Mouse (Mus musculus) T-helper 1 cell (primary cell): ENCODE measurements at regions not wholly inside any gene's neighbourhood (a gene's known extent, or its start where the extent isn't known, plus 50 kb on each side); places are given as distances from the start of the nearest gene placed in this dataset.

Experiments
- in situ Hi-C: fragments of 300-600 bp; cut with MboI, MseI; formaldehyde crosslinking; loops from one replicate; pipeline ENCODE4 v1.15.1; 2025; ENCODE audit warnings: high pct_unique_total_duplicates

DNA sequence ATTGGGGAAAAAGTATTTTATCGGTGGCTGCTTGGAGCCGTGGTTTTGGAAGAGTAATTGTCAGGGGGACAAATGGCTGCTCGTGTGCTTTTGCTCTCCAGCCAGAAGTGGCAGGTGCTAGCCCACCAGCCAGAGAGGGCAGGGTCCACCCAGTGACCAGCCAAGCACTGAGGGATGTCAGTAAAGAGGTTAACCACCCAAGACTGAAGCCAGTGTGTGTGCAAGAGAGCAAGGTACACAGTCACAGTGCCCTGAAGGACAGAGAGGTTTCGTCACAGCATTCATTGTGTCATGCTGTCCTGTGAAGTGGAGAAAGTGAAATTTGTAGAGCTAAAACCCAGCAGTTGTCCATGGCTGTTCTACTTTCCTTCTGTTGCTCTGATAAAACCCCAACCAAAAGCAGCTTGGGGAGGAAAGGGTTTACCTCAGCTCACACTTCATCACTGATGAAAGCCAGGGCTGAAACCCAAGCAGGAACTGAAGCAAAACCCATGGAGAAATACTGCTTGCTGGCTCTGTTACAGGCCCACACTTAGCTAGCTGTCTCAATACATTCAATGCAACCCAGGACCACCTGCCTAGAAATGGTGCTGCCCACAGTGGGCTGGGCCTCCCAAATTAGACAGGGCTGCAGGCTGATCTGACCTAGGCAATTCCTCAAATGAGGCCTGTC, 126.8 kb upstream of the Irf2bp2 start:
- in situ Hi-C loops = no loop called here

DNA sequence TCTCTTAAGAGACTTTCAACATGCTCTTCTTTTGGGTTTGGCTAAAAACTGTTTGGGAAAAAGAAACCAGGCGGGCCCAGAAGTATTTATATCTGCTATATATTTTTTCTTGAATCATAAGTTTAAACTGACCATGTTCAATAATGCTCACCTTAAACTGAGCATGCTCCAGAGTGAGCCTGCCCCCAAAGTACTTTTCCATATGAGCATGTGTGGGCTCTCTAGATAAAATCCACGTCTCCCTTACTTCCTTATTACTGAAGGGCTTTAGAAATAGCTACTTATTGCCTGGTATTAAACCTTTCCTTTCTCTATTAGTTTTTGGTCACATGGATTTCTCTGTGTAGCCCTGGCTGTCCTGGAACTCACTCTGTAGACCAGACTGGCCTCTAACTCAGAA, 126.0 kb upstream of the Irf2bp2 start:
- in situ Hi-C loops = no loop called here

GRCm38 (mm10) chr8:126717652-126718155, 123.9 kb upstream of the Irf2bp2 start:
- in situ Hi-C loops = no loop called here

GRCm38 (mm10) chr8:126715666-126716065, 121.9 kb upstream of the Irf2bp2 start:
- in situ Hi-C loops = no loop called here

DNA sequence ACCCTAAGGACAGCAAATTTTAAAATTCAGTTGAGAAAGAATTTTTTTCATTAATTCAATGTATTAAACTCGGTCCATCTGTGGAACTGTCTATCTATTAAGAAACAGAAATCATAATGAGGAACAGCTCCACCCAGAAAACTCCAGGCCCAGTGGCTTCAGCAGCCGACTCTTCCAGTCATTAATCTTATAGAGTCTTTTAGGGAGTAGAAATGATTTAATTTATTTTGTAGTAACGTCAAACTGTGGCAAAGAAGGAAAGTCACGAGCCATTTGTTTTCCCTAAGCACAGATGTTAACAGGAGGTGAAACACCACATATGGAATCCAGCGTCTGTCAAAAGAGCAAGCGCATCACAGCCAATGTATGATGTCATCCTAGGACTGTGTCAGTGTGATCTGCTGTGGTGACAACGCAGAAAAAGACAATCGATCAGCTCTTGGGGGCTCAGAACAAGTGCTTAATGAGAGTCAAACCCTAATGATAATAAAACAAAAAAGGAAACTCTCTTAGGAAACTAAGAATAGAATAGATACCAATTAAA, 119.9 kb upstream of the Irf2bp2 start:
- in situ Hi-C loops = no loop called here

DNA sequence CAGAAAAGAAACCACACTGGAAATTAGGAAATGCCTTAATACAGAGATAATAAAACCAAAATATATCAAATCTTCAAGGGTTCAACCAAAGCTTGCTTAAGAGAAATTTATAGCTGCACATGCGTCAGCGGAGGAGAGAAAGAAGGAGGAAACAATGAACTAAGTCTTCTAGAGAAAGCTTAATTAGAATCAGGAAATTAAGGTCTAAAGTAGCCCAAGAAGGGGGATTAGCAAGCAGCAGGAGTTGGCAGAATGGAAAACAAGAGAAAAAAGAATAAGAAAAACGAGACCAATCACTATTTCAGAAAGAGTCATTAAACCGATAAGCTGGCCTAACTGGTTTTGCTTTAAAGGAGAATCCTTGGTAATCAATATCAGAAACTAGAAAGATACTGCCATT, 119.4 kb upstream of the Irf2bp2 start:
- in situ Hi-C loops = no loop called here

DNA sequence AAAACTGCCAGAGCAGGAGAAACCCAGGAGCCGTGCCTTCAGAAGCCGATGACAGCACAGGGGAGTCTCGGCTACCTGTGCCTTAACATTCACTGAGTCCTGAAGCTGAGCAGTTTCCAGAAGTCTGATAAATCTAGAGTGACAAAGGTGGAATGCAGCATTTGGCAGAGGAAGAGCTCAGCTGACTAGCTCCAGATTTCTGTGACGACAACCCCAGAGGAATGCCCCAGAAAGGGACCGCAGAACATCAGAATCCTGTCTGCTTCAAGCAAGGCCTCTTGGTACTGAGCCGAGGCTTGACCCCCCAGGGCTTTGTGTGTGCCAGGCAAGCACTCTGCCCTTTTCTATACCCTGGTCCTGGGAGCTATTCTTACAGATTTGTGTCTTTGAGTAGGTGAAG, 119.0 kb upstream of the Irf2bp2 start:
- in situ Hi-C loops = no loop called here

- in situ Hi-C loops = no loop called here
Observed at GRCm38 (mm10) chr8:126708956-126709355, 115.2 kb upstream of the Irf2bp2 start.

- in situ Hi-C loops = no loop called here
Observed at GRCm38 (mm10) chr8:126707300-126707902, 113.6 kb upstream of the Irf2bp2 start.

- in situ Hi-C loops = no loop called here
Observed at GRCm38 (mm10) chr8:126706247-126706646, 112.5 kb upstream of the Irf2bp2 start.

DNA sequence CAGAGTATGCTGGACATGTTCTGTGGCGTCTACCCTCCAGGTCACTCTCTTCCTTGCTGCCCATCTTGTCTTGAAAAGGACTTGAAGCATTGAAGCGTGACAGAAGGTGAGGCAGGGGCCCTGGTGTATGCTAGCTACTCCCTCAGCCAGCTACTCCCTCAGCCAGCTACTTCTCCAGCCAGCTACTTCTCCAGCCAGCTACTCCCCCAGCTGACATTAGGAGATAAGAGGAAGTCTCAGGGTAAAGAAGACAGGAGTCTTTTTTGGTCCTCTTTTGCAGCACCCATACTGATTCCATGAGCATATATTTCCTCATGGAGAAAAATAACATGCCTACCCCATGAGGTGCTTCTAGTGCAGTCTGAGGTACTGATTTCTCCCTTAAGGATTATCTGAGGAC, 111.6 kb upstream of the Irf2bp2 start:
- in situ Hi-C loops = no loop called here

DNA sequence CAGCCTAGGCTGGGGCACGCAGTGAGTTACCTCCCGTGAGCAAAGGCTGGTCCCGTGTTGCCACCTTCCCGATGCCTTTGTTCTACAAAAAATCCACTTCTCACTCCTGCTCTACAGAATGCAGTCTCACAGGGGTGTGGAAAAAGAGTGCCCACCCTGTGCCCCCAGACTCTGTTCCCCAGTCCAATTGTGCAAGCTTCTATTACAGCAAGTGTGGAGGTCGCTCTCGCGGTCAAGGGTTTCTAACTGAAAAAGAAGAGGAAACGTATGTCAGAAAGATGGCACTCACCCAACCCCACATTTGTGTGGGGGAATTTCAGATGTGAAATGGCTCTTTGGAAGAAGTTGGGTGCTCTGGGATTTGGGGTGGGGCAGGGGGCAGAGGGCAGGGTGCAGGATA, 110.9 kb upstream of the Irf2bp2 start:
- in situ Hi-C loops = no loop called here

GRCm38 (mm10) chr8:126703546-126703945, 109.8 kb upstream of the Irf2bp2 start:
- in situ Hi-C loops = no loop called here

DNA sequence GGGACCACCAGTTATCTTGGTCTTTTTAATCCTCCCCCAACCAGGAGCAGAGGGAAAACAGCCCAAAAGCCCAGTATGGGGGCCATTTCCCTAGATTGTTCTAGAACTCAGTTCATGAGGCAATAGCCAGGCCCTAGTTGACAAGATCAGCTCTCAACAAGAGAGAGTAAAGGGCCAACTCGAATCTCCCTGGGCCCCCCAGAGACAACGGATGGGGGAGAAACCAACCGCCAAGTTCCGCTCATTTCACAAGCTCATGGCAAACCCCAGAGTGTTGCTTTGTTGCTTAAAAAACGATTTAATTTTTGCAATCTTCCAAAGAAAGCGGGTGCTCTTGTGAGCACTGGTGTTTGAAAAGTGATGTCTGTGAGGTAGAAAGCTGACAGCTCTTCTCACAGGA, 108.5 kb upstream of the Irf2bp2 start:
- in situ Hi-C loops = no loop called here

DNA sequence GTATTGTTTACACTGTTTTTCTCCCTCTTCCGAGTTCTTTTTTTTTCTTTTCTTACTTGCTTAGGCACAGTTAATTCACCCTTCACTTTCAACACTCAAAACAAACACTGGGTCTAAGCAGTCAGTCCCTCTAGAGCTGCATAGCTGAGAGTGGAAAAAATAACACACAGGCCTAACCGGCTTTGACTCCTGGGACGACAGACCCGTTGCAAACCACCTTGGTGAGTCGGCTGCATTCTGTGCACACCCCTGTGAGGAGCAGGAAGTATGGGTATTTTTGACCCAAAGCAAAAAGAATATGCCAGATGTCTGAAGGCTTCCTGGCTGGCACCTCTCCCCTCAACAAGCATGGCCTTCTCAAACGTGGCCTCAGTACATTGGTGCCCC, 105.6 kb upstream of the Irf2bp2 start:
- in situ Hi-C loops = no loop called here

DNA sequence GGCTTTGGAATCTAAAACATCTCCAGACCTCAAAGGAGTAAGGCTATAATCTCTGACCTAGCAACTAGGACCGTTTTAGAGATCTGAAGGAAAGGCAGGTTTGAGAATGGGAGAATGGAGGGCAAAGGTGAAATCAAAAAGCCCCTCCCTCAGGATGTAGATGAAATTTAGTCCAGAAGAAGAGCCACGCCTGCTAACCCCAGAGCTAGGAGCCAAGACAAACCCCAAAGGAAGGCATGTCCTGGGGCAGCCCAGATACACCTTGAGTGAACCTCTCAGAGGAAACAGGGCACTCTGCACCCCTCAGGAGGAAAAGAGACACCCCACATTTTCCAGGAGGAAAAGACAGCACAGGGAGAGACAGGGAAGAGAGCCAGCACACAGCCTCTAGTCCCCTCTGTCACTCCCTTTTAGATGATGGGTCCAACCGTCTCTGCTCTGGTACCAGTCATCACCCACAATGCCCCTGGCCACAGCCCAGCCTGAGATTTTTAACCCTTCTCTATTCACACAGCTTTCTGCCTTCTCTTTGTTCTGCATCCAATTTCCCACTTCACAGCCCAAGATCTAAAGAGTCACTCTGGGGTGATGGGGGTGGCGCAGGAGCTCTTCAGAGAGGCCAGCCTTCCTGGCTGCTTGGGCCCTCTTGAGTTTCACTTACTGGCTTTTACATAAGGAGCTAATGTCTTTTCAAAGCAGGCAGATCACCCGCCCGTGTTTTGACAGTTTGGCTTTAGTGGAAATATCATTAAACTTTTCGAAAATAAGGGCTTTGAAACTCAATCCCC, 105.0 kb upstream of the Irf2bp2 start:
- in situ Hi-C loops = no loop called here

GRCm38 (mm10) chr8:126696346-126697010, 102.7 kb upstream of the Irf2bp2 start:
- in situ Hi-C loops = no loop called here

DNA sequence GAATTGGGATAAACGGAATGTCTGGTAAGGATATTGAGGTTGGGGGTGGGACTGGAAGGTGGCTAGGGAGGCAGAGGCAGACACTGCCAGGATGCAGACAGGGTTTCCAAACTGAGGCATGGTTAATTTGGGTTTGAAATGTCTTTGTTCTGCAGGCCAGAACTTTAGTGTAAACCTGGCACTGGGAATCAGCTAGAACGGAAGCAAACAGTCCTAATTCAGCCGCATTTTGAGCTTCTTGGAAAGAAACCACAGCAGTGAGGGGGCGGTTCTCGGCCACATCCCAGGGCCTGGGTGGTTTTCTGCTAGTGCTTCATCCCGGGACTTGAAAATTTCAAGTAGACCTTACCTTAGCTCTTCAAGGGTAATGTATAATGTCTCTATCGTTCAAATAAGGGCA, 100.6 kb upstream of the Irf2bp2 start:
- in situ Hi-C loops = no loop called here

GRCm38 (mm10) chr8:126693642-126694041, 99.9 kb upstream of the Irf2bp2 start:
- in situ Hi-C loops = no loop called here

DNA sequence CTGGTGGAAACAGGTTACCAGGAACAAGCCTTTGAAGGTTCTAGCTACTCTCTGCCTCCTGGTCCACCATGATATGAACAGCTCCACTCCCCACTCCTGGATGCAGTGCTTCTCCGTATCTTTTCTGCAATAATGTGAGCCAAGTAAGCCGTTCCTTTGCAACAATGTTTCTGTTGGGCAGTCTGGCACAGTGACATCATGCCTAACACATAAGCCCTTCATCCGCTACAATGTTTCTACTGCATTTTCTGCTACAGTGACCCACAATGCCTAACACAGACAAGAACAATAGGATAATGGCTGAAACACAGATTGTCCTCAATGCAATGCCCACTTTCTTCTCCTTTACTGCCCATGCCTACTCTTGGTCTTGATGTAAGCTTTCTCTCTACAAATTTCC, 98.9 kb upstream of the Irf2bp2 start:
- in situ Hi-C loops = no loop called here

DNA sequence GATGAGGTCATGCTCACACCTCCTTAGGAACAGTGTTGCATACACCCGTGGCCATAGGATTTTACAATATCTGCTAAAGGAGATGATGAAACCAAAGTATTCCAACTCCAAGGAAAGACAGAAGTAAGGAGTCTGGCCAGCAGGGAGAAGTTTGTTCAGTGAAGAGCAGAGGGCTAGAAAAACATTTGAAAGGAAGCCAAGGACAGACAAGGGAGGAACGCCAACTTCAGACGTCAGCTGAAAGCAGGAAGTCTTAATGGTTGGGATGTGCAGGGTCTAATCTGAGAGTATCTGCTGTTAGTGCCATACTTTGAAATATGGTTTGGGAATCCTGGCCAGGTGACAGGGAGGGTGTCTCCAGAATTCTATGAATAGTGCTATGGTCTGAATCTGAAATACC, 98.5 kb upstream of the Irf2bp2 start:
- in situ Hi-C loops = no loop called here

- in situ Hi-C loops = no loop called here
Observed at GRCm38 (mm10) chr8:126688450-126688849, 94.7 kb upstream of the Irf2bp2 start.
